Mouse (Mus musculus): ENCODE data around the gene Tmtc2. TPM values are rescaled to one million over a fixed set of nuclear protein-coding genes. Genes with fewer than 3 reads are reported as not detected.

The Tmtc2 gene
- polyA plus RNA-seq, 1 experiment from 2014 or later, result 10.9 TPM

GRCm38 (mm10) chr10:105323646-105324192 is 250.5 kb downstream of the Tmtc2 start:
- Histone ChIP-seq H3K4me1 (no peaks in the 10 kb centered on the region), H3K27me3 (no peaks in the 10 kb centered on the region), H3K36me3 (peaks cover 11% of the 10 kb centered on the region), H3K4me2 (replicated peaks) (no peak overlapping the region), H3K27ac (replicated peaks) (no peak overlapping the region), H3K9me3 (0 out of 2 replicates have a peak, but pooled peaks cover 3% of the 10 kb centered on the region), H3K9ac (replicated peaks) (no peak overlapping the region), H3K4me3 (no peak overlapping the region)
- WGBS, result 73% methylated on average over 4 of the region's 4 CpGs
- no peak for ATAC-seq (ENCODE audit: low FRiP score, low read depth)

GRCm38 (mm10) chr10:105319299-105320057 is 254.8 kb downstream of the Tmtc2 start:
- Histone ChIP-seq H3K27me3 (no peaks in the 10 kb centered on the region), H3K9me3 (0 out of 2 replicates have a peak, but pooled peaks cover 3% of the 10 kb centered on the region), H3K36me3 (peaks cover 11% of the 10 kb centered on the region), H3K4me1 (no peaks in the 10 kb centered on the region), H3K27ac (replicated peaks) (peak overlapping the region; percentile 65), H3K9ac (replicated peaks) (no peak overlapping the region), H3K4me2 (replicated peaks) (no peak overlapping the region), H3K4me3 (no peak overlapping the region)
- ATAC-seq (ENCODE audit: low FRiP score, low read depth), result peak; percentile 86
- WGBS, result 52% methylated on average over 3 of the region's 3 CpGs

GRCm38 (mm10) chr10:105318869-105319268 is 255.4 kb downstream of the Tmtc2 start:
- Histone ChIP-seq H3K9ac (replicated peaks) (no peak overlapping the region), H3K36me3 (peaks cover 11% of the 10 kb centered on the region), H3K9me3 (0 out of 2 replicates have a peak, but pooled peaks cover 3% of the 10 kb centered on the region), H3K27me3 (no peaks in the 10 kb centered on the region), H3K4me1 (no peaks in the 10 kb centered on the region), H3K4me3 (no peak overlapping the region), H3K27ac (replicated peaks) (peak overlapping the region; percentile 65), H3K4me2 (replicated peaks) (no peak overlapping the region)
- ATAC-seq (ENCODE audit: low FRiP score, low read depth), result peak; percentile 64
- WGBS, result 38% methylated on average over 2 of the region's 2 CpGs

GRCm38 (mm10) chr10:105312986-105313385 is 261.3 kb downstream of the Tmtc2 start:
- H3K9me3 ChIP-seq, result no peaks in the 10 kb centered on the region
- WGBS, result 92% methylated on average over 5 of the region's 5 CpGs
- H3K9ac ChIP-seq (replicated peaks), result no peak overlapping the region
- no peaks in the 10 kb centered on the region for H3K4me1 ChIP-seq
- no peak overlapping the region for H3K4me2 ChIP-seq (replicated peaks)
- no peak overlapping the region for H3K27ac ChIP-seq (replicated peaks)
- no peaks in the 10 kb centered on the region for H3K36me3 ChIP-seq
- no peak for ATAC-seq (ENCODE audit: low FRiP score, low read depth)
- no peaks in the 10 kb centered on the region for H3K27me3 ChIP-seq
- no peak overlapping the region for H3K4me3 ChIP-seq

- no peak for ATAC-seq (ENCODE audit: low FRiP score, low read depth)
- Histone ChIP-seq H3K27ac (replicated peaks) (no peak overlapping the region), H3K36me3 (0 out of 2 replicates have a peak, but pooled peaks cover 3% of the 10 kb centered on the region), H3K9me3 (no peaks in the 10 kb centered on the region), H3K9ac (replicated peaks) (no peak overlapping the region), H3K4me2 (replicated peaks) (no peak overlapping the region), H3K27me3 (no peaks in the 10 kb centered on the region), H3K4me1 (no peaks in the 10 kb centered on the region), H3K4me3 (no peak overlapping the region)
- 67% methylated on average over 3 of the region's 3 CpGs for WGBS
These were observed 276.7 kb downstream of the Tmtc2 start for GRCm38 (mm10) chr10:105297560-105297959.

GRCm38 (mm10) chr10:105292961-105293360 is 281.3 kb downstream of the Tmtc2 start:
- no peak for ATAC-seq (ENCODE audit: low FRiP score, low read depth)
- Histone ChIP-seq H3K27ac (replicated peaks) (no peak overlapping the region), H3K36me3 (no peaks in the 10 kb centered on the region), H3K27me3 (no peaks in the 10 kb centered on the region), H3K4me3 (no peak overlapping the region), H3K4me2 (replicated peaks) (no peak overlapping the region), H3K4me1 (no peaks in the 10 kb centered on the region), H3K9me3 (no peaks in the 10 kb centered on the region), H3K9ac (replicated peaks) (no peak overlapping the region)
- 91% methylated on average over 1 of the region's 1 CpGs for WGBS

GRCm38 (mm10) chr10:105288472-105288871 is 285.8 kb downstream of the Tmtc2 start:
- H3K27me3 ChIP-seq, result no peaks in the 10 kb centered on the region
- ATAC-seq (ENCODE audit: low FRiP score, low read depth), result no peak
- no peaks in the 10 kb centered on the region for H3K4me1 ChIP-seq
- H3K27ac ChIP-seq (replicated peaks), result no peak overlapping the region
- no peaks in the 10 kb centered on the region for H3K36me3 ChIP-seq
- no peak overlapping the region for H3K4me3 ChIP-seq
- H3K9me3 ChIP-seq, result no peaks in the 10 kb centered on the region
- 75% methylated on average over 2 of the region's 2 CpGs for WGBS
- no peak overlapping the region for H3K4me2 ChIP-seq (replicated peaks)
- no peak overlapping the region for H3K9ac ChIP-seq (replicated peaks)

- no peak overlapping the region for H3K9ac ChIP-seq (replicated peaks)
These were observed 286.7 kb downstream of the Tmtc2 start for GRCm38 (mm10) chr10:105287575-105287974.

GRCm38 (mm10) chr10:105287064-105287463 is 287.2 kb downstream of the Tmtc2 start:
- no peaks in the 10 kb centered on the region for H3K27me3 ChIP-seq
- H3K9ac ChIP-seq (replicated peaks), result no peak overlapping the region
- H3K4me1 ChIP-seq, result no peaks in the 10 kb centered on the region
- H3K36me3 ChIP-seq, result no peaks in the 10 kb centered on the region
- 89% methylated on average over 7 of the region's 7 CpGs for WGBS
- H3K27ac ChIP-seq (replicated peaks), result no peak overlapping the region
- ATAC-seq (ENCODE audit: low FRiP score, low read depth), result no peak
- no peaks in the 10 kb centered on the region for H3K9me3 ChIP-seq
- no peak overlapping the region for H3K4me3 ChIP-seq
- H3K4me2 ChIP-seq (replicated peaks), result no peak overlapping the region

More at GRCm38 (mm10) chr10:105287575-105287974, 286.7 kb downstream of the Tmtc2 start:
- 0 out of 2 replicates have a peak, but pooled peaks have one; percentile 38 for ATAC-seq (ENCODE audit: low FRiP score, low read depth)
- Histone ChIP-seq H3K4me1 (no peaks in the 10 kb centered on the region), H3K36me3 (no peaks in the 10 kb centered on the region), H3K27me3 (no peaks in the 10 kb centered on the region), H3K27ac (replicated peaks) (no peak overlapping the region), H3K4me2 (replicated peaks) (no peak overlapping the region), H3K4me3 (no peak overlapping the region), H3K9me3 (no peaks in the 10 kb centered on the region)
- WGBS, result 84% methylated on average over 3 of the region's 3 CpGs

GRCm38 (mm10) chr10:105286221-105286620 is 288.0 kb downstream of the Tmtc2 start:
- WGBS, result 69% methylated on average over 2 of the region's 2 CpGs

GRCm38 (mm10) chr10:105284171-105284570 is 290.1 kb downstream of the Tmtc2 start:
- Histone ChIP-seq H3K36me3 (no peaks in the 10 kb centered on the region), H3K27me3 (no peaks in the 10 kb centered on the region), H3K9ac (replicated peaks) (no peak overlapping the region), H3K4me2 (replicated peaks) (no peak overlapping the region), H3K9me3 (no peaks in the 10 kb centered on the region), H3K27ac (replicated peaks) (no peak overlapping the region), H3K4me1 (no peaks in the 10 kb centered on the region), H3K4me3 (no peak overlapping the region)
- ATAC-seq (ENCODE audit: low FRiP score, low read depth), result no peak
- WGBS, result 86% methylated on average over 6 of the region's 6 CpGs

More at GRCm38 (mm10) chr10:105286221-105286620, 288.0 kb downstream of the Tmtc2 start:
- H3K27me3 ChIP-seq, result no peaks in the 10 kb centered on the region
- ATAC-seq (ENCODE audit: low FRiP score, low read depth), result no peak
- no peaks in the 10 kb centered on the region for H3K36me3 ChIP-seq
- no peak overlapping the region for H3K9ac ChIP-seq (replicated peaks)
- H3K9me3 ChIP-seq, result no peaks in the 10 kb centered on the region
- no peak overlapping the region for H3K4me2 ChIP-seq (replicated peaks)
- H3K4me3 ChIP-seq, result no peak overlapping the region
- no peaks in the 10 kb centered on the region for H3K4me1 ChIP-seq
- no peak overlapping the region for H3K27ac ChIP-seq (replicated peaks)

GRCm38 (mm10) chr10:105280933-105281332 is 293.3 kb downstream of the Tmtc2 start:
- Histone ChIP-seq H3K36me3 (no peaks in the 10 kb centered on the region), H3K27ac (replicated peaks) (no peak overlapping the region), H3K4me3 (no peak overlapping the region), H3K9me3 (no peaks in the 10 kb centered on the region), H3K4me1 (no peaks in the 10 kb centered on the region), H3K27me3 (no peaks in the 10 kb centered on the region), H3K4me2 (replicated peaks) (no peak overlapping the region), H3K9ac (replicated peaks) (no peak overlapping the region)
- ATAC-seq (ENCODE audit: low FRiP score, low read depth), result no peak
- WGBS, result 89% methylated on average over 3 of the region's 3 CpGs

All from midbrain, embryonic 12.5 days (tissue).